Mouse (Mus musculus): Measurements from ENCODE around the gene Esrrg. TPM values are rescaled to one million over a fixed set of nuclear protein-coding genes. Genes with fewer than 3 reads are reported as not detected.

Gene Esrrg
- total and polyA plus RNA-seq, 3 experiments: 0.01 TPM; not detected in 2

DNA sequence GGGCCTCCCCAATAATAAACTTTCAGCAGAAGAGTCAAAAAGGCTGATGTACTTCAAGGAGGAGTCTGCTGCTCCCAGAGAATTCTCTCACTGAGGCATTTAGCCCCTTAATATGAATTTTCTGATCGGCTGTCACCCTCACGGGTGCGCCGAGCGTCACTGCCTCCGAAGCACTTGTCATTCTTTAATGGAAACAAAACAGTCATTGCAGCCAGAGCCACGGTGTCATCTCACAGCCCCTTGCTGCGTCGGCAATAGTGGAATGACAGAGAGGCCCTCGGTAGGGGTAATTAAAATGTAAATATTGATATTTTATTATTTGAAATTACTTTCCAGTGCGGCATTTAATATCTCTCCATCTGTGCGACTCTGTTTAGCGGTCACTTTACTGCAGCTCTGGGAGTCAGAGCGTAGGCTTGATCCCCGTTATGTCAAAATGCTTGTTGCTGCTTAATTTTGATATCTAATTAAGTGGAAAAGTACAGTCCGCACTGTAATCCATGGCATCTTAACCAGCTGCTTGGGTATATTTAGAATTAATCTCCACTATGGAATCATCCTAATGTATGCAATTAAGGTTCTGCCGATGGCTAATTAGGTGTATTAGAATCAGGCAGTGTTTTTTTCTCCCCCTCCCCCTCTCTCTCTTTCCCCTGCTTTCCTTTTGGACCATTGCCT is 578.0 kb downstream of the Esrrg start:
- Histone ChIP-seq H3K79me2 (ENCODE audit: control insufficient read depth, insufficient read depth, low read length, poor library complexity) (no peaks in the 10 kb centered on the region), H3K36me3 (ENCODE audit: control insufficient read depth in 1 of 2, insufficient read depth in 2 of 2, low read length in 2 of 2) (no peaks in the 10 kb centered on the region), H3K4me1 (ENCODE audit: control insufficient read depth in 1 of 2, insufficient read depth in 2 of 2, low read length in 2 of 2) (no peaks in the 10 kb centered on the region), H3K27ac (ENCODE audit: control insufficient read depth, low read depth, low read length) (no peak overlapping the region), H3K9ac (ENCODE audit: control insufficient read depth, low read depth, low read length, poor library complexity, severe bottlenecking) (no peak overlapping the region), H3K27me3 (ENCODE audit: control insufficient read depth in 1 of 2, insufficient read depth in 2 of 2, low read length in 2 of 2) (no peaks in the 10 kb centered on the region; a peak in 2 of 4 replicates), H3K9me3 (replicated peaks; ENCODE audit: insufficient read depth, low read length) (no peaks in the 10 kb centered on the region), H3K4me3 (ENCODE audit: control insufficient read depth in 1 of 2, insufficient read depth in 1 of 2, low read depth in 2 of 2, low read length in 2 of 2) (no peak overlapping the region)
- no peak for DNase-seq (ENCODE audit: low read depth, low spot score)
- TF ChIP-seq E2F4 (IDR thresholded peaks at IDR 0.05; ENCODE audit: borderline replicate concordance, low read depth, low read length): no peak
- no peak for TF ChIP-seq SIN3A (IDR thresholded peaks at IDR 0.05; ENCODE audit: low read length)
- TF ChIP-seq POLR2AphosphoS2 (IDR thresholded peaks at IDR 0.05; ENCODE audit: low read length): no peak
- TF ChIP-seq MXI1 (IDR thresholded peaks at IDR 0.05; ENCODE audit: low read depth, low read length): no peak
- no peak for TF ChIP-seq GABPA (IDR thresholded peaks at IDR 0.05; ENCODE audit: low read depth, low read length)
- TF ChIP-seq ZKSCAN1 (IDR thresholded peaks at IDR 0.05; ENCODE audit: low read depth, low read length): no peak
- TF ChIP-seq ELF1 (IDR thresholded peaks at IDR 0.05; ENCODE audit: low read depth, low read length): no peak

DNA sequence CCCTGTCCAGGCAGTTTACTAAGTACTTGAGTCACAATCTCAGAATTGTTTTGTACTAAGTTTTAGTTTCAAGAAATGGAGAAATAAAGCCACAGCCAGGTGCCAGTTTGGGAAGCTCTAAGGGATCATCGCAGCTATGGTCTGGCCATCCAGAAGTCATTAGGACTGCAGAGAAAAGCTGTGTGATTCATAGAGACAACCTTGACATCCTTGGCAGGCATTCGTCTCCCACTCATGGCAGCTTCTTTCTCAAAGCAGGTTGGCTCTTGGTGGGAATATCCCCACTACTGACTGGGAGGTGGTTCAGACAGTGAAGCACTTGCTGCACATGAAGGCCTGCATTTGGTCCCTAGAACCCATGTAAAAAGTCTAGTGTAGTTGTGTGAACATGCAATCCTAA is 584.4 kb downstream of the Esrrg start:
- Histone ChIP-seq H3K36me3 (ENCODE audit: control insufficient read depth in 1 of 2, insufficient read depth in 2 of 2, low read length in 2 of 2) (no peaks in the 10 kb centered on the region), H3K9me3 (replicated peaks; ENCODE audit: insufficient read depth, low read length) (no peaks in the 10 kb centered on the region), H3K27me3 (ENCODE audit: control insufficient read depth in 1 of 2, insufficient read depth in 2 of 2, low read length in 2 of 2) (no peaks in the 10 kb centered on the region; a peak in 2 of 4 replicates), H3K27ac (ENCODE audit: control insufficient read depth, low read depth, low read length) (no peak overlapping the region), H3K9ac (ENCODE audit: control insufficient read depth, low read depth, low read length, poor library complexity, severe bottlenecking) (no peak overlapping the region), H3K79me2 (ENCODE audit: control insufficient read depth, insufficient read depth, low read length, poor library complexity) (no peaks in the 10 kb centered on the region), H3K4me3 (ENCODE audit: control insufficient read depth in 1 of 2, insufficient read depth in 1 of 2, low read depth in 2 of 2, low read length in 2 of 2) (no peak overlapping the region), H3K4me1 (ENCODE audit: control insufficient read depth in 1 of 2, insufficient read depth in 2 of 2, low read length in 2 of 2) (no peaks in the 10 kb centered on the region)
- TF ChIP-seq MAX (IDR thresholded peaks at IDR 0.05; ENCODE audit: low read length) (no peak), MXI1 (IDR thresholded peaks at IDR 0.05; ENCODE audit: low read depth, low read length) (no peak), SIN3A (IDR thresholded peaks at IDR 0.05; ENCODE audit: low read length) (no peak), USF1 (IDR thresholded peaks at IDR 0.05; ENCODE audit: low read depth, low read length) (no peak), RAD21 (IDR thresholded peaks at IDR 0.05; ENCODE audit: low read depth, low read length) (no peak), MEF2A (IDR thresholded peaks at IDR 0.05; ENCODE audit: extremely low read depth, insufficient replicate concordance, low read depth, low read length, poor library complexity, severe bottlenecking) (no peak), TCF12 (IDR thresholded peaks at IDR 0.05; ENCODE audit: low read depth, low read length) (no peak), GABPA (IDR thresholded peaks at IDR 0.05; ENCODE audit: low read depth, low read length) (no peak), KAT2A (conservative IDR thresholded peaks at IDR 0.05; ENCODE audit: low read depth, low read length) (no peak), ELF1 (IDR thresholded peaks at IDR 0.05; ENCODE audit: low read depth, low read length) (no peak), ZNF384 (IDR thresholded peaks at IDR 0.05; ENCODE audit: low read depth, low read length) (no peak), GATA1 (IDR thresholded peaks at IDR 0.05; ENCODE audit: low read depth, low read length) (no peak), MAFK (IDR thresholded peaks at IDR 0.05; ENCODE audit: borderline replicate concordance, low read depth, low read length) (no peak), ZC3H11A (IDR thresholded peaks at IDR 0.05; ENCODE audit: low read depth, low read length) (no peak)
- DNase-seq (ENCODE audit: low read depth, low spot score): no peak
